Mouse (Mus musculus): ENCODE measurements at regions not wholly inside any gene's neighbourhood (a gene's known extent, or its start where the extent isn't known, plus 50 kb on each side); places are given as distances from the start of the nearest gene placed in this dataset.

DNA sequence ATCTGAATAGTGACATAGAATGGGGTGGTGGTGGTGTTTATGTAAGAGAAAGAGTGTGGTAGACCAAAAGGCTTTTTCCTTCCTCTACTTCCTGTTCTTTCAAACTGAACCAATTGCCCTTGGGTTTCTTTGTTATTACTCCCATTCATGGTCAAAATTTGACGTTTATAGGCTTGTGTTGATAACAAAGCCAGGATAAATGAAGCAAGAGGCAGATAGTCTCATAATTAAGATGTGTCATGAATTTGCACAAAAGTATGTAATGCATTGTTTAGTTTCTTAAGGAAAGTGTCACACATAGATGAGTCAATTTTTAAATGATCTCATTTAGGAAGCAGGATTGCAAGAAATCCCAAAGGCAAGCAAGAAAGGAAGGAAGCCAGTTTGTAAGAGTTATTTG is 73.9 kb upstream of the Rnd3 start:
- TF ChIP-seq POLR2A (IDR thresholded peaks at IDR 0.05; ENCODE audit: low read depth, low read length) = no peak
- no peak for TF ChIP-seq CTCF (IDR thresholded peaks at IDR 0.05; ENCODE audit: borderline replicate concordance, insufficient read depth, low read length)

All from embryonic fibroblast, embryonic 13.5 days (primary cell).